Mouse (Mus musculus) c-Kit-negative CD71-positive TER-119-positive erythroid progenitor cells, embryonic 14.5 days (primary cell): ENCODE data around the gene Otx2.

Experiments
- DNase-seq: peaks from one replicate; pipeline ENCODE4 v3.0.0-alpha.2; 2013; ENCODE audit warnings: low read depth, low spot score

Otx2 gene

DNA sequence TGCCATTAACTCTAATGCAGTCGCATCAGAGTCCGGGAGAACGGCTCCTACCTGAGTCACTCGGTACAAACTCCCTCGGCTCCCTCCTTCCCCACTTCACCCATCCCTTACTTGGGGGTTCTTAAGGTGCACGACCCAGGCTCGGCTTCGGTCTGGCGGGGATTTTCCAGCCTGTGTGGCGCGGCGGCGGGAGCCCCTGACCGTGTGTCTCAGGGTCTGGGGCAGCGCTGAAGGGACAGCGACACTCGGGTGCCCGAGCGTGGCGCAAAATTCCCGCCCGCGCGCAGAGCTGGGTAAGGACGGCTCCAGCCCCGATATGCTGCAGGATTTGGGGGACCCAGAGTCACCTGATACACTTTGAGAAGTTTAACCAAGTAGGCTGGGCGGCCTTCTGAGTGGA lies at the start of gene Otx2:
Gene Otx2 (minus strand): TSS at position 279 of the 400 bp plus-strand sequence.
- DNase-seq, result no peak

DNA sequence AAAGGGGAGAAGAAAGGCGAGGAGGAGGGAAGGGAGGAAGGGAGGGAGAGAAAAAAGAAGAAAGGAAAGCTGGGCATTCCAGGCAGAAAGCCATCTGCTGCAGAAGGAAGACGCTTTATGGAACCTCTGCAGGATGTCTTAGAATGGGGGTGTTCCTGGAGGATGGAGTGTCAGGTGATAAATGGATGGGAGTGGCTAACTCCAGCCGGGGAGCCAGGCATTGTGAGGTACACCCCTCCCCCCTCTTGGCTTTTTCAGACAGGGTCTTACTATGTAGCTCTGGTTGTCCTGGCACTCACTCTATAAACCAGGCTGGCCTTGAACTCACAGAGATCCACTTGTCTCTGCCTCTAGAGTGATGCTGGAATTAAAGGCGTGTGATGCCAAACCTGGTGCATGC lies 49.1 kb upstream of the Otx2 start:
- no peak for DNase-seq

DNA sequence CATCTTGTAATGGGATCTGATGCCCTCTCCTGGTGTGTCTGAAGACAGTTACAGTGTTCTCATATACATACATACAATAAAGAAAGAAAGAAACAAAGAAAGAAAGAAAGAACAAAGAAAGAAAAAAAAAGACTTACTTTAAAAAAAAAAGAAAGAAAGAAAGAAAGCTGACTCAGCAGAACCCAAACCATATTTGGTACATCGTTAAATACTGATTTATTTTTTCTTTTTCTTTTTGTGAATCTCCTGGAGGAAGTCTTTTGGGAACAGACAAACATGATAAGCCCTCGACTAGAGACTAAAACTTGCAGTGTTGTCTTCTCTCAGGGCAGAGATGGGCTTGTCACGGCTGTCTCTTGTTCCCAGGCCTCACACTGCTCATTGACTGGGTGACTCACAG lies 45.7 kb upstream of the Otx2 start:
- DNase-seq, result no peak

DNA sequence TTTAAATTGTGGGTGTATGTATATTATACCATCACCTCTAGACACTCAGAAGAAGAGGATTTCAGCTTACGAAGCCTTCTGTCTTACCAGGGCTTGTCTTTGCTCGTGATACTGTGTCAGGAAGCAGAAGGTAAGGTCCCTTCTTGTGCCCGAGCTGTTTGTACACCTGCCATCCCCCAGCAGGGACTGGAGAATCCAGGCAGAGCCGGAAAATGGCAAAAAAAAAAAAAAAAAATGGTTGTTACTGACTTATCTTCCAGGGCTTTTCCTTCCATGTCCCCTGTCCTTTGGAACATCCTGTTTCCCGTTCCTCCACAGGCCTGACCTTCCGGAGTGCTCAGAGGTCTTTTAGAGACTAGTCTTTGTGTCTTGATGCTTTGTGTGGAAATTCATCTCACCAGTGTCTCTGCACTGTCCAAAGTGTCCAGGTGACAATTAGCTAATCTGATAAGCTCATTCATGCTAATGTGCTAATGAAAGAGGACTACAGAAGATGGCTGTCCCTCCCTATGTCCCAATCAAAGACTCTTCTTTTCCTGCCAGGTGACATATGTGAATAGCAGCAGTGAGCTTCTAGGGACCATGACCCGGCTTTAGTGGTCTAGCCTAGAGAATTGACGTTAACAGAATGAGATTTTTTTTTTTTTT lies 44.1 kb upstream of the Otx2 start:
- DNase-seq, result no peak

DNA sequence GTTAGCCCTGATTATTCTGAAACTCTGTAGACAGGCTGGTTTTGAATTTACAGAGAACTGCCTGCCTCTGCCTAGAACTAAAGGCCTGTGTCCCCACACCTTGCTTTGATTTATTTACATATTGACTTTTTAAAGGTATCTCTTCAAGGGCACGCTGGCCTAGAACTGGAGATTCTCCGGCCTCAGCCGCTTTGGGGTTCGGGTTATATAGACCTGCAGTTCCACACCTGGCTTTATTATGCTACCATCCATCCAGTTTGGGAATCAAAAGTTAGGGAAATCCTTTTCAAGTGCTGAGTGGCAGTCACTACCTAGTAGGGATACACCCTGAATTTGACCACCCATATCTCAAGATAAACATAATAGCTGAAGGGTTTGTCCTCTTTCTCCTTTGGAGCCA lies 42.8 kb upstream of the Otx2 start:
- no peak for DNase-seq

DNA sequence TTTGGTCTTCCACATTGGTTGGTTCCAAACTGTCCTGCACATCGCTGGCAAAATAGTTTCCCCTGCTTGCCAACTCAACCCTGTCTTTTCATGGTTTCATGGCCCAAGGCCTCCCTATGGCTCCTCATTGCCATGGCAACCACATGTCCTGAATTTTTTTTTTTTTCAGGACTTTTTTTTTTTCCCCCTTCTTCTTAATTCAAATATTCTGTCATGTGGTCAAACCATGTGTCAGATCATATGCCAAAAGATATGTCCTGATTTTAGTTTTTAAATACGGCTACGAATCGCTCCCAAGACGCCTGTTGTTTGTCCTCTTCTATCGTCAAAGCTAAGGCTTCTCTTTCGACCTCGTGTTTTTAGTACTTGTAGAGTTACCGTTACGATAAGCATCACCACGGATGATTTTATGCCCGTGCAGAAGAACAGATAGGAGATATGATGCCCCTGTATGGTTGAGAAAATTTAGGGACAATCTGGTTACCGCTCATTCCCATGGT lies 37.3 kb upstream of the Otx2 start:
- no peak for DNase-seq

DNA sequence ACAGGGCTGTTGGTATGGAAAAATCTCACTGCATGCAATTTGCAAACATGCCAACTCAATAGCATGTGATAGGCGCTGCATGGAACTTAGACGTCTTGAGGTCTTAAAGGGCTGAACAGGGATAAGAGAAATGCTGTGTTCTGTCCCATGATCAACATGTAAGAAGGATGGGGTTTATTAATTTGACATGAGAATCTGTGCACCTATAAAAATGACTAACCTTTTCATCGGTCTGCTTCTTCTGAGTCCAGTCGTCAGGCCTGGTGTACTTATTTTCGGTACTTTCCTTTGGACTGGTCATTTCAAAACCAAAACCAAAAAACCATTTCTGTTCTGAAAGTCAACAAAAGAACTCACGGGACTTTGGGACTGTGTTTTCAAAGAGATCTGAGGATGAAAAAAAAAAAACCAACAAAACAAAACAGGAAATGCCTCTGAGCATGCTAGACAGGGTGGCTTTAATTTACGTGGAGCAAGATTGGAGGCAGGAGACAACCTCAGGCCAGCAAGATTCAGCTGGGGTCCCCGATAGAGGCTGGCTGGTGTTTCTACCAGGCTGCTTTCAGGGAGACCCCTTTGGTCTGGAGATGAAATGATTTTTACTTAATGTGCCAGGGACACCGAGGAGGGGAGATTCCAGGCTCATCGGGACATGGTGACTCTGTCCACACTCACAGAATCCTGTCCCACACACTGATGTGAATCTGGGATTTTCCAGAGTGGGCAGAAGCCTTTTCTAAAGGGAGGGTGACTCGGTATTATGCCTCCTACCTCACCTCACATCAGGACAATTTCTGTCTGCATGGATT lies 36.6 kb upstream of the Otx2 start:
- DNase-seq, result no peak

DNA sequence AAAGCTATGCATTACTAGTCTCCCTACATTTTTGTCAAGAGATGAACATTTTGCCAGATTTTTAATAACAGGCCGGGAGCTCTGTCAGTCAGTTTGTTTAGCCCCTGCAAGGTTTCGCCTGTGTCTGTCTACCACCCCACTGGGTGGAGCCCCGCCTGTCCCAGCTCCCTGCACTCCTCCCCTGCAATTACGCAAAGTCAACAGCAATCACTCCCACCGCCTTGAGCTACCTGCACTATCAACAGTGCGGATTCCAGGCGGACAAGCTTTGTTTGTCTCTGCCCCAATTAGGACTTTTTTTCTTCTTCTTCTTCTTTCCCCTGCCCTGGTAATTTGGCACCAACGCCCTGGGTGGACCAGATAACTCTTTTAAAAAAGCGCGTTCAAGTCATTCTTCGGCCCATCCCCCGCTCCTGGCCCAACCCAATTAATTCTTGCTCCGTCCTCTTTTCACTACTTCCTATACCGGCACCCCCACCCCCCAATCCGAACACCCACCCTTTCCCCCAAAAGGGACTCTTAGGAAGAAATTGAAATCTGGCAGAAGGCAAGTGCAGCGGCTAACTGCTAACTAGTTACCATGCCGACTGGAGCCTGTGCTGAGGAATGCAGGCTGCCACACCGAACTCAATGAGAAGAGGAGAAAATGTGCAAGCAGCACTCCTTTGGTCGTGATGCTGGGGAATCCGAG lies 35.9 kb upstream of the Otx2 start:
- no peak for DNase-seq

DNA sequence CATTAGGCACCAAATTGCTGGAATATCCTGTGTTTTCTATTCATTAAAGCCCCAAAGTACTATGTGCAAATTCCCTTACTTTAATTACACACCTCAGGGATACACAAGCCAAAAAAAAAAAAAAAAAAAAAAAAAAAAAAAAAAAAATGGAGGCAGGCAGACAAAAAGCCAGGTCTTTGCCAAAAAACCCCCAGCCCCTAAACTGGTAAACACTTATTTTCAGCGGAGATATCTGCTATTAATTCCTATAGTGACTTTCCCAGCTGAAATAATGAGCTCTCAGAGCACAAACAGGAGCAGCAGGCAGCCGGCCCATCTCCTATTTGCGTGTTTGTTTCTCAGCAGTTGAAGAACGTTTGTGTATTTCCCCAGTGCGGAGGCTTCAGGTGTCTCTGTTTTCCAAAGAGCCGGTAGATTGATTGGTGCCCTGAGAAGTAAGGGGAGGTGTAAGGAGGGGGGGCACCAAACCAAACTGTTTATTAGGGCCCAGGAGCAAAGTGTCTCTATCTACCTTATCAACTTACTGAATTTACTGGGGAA lies 34.3 kb upstream of the Otx2 start:
- DNase-seq, result no peak

DNA sequence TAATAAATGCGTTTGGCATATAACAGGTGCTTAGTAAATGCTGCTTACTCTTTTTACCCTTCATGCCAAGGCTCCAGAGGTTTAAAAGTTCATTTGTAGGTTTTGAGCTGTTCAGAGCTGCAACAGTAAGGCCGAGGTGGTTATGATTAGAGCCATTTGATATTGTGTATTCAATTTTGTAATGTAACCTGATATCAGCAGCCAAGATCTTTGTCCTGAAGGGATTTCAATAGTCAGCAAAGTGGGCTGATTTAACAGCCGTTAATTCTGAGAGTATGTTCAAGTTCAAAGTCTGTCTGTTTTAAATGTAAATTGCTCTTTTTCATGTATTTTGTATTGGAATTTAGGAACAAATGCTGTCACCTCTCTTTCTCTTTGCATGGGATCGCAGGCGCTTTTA lies 33.8 kb upstream of the Otx2 start:
- DNase-seq, result no peak

DNA sequence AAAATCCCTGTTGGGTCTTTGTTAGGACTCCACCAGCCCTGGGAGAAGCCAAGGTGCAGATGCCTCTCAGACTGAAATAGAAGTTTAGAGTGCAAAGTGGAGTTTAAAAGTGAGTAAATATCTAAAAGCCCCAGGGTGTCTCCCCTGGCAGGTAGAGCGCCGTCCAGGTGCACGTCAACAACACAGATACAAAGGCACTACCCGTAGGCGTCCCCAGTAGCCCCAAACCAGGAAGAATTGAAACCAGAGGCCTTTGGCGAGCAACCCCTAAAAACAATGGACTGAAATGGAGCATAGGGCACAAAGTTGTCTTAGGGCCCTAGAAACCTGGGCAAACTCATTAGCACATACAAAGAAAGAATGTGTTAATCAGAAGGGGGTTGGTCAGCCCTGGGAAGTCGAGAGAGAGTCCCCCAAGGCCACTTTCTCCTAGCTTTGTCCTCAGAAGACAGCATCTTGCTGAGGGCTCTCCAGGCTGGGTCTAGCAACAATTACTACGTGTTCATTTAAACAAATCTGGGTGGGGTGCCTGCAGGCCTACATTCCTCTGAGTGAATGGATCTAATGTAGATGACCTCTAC lies 27.3 kb upstream of the Otx2 start:
- DNase-seq, result no peak

DNA sequence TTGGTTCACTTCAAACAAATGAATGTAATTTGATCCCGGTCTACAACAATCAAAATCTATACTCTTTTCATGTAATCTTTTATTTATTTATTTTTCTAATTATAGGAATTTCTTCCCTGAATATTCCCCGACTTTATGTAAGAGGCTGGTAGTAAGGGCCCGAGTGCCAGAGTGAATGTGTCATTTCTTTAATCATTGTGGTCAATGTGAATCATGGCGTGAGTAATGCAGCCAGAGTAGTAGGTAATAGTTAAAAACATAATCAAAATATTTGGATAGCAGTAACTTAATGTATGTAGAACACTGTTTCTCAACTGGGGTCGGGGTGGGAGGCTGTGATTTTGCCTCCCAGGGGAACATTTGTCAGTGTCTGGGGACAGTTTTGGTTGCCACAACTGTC lies 6.0 kb upstream of the Otx2 start:
- DNase-seq, result no peak

DNA sequence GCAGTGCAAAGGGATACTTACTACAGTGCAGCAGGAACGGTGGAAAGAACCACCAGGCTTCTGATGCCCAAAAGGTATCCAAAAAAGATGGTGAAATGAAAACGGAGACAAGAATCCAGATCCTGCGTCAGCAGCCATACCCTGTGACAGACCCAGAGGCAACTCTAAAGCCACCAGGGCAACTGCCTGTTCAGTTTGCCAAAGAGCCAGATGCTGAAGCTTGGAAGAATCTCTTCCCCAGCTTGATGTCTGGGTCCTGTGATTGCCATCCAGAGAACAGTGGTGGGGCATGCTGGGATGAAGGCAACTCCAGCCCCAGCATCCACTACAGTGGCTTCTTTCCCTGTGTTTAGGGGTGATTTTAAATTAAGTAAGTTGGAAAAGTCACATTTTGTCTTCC lies 5.1 kb upstream of the Otx2 start:
- DNase-seq, result no peak

DNA sequence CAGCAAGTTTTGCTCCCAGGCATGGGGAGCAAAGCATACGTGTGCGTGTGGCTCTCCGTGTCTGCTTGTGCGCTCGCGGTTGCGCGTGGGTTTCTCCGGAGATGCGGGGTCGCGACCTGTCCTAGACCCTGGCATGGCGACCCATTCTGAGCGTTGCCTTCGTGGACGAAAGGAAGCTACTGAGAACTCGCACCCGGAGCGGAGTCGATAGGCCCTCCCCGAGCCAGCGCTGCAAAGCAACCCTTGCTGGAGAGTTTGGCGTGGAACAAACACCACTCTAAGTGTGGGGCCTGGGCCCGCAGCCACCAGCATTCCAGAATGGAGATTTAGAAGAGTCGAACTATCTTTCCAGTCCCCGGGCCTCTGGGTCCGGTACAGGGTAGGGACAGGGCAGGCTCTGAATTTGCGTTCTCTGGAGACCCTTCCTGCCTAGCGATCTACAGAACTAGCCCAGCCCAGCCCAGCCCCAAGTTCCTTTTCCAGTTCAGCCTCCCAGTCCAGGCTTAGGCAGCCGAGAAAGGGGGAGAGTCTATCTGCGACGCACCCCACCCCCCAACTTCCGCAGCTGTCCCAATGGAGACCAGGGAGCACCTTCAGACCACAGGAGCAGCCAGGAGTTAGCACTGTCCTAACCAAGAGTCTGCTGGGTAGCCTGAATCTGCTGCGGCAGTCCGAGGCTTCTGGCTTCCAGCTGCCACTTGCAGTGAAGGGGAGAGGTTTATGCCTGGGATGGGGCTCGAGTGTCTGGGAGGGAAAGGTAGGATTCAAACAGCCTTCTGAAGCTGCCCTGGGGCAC lies 615 bp upstream of the Otx2 start:
- no peak for DNase-seq

DNA sequence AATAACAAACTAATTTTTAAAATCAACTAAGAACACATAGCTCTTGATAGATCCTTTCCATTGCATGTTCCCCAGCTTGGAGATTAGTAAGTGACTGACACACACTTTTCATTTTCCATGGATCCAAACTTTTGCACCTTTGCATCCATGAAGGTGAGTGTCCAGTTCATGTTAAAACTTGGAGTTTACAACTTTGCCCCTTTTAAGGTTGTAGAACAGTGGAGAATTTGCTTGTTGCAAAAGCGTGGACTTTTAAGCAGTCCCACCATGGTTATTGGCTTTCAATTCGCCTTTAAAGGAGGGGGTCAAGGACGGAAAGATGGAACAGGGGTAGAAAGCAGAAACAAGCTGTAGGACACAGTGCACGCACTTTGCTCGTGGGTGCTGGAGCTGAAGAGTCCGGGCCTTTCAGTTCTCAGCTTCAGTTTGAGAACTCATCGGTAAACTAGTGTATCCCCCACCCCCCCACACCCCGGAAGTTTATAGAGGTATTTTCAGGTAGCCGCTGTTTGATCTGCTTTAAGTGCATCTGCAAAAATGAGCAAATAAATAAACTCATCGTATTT lies 925 bp downstream of the Otx2 start:
- DNase-seq, result no peak

DNA sequence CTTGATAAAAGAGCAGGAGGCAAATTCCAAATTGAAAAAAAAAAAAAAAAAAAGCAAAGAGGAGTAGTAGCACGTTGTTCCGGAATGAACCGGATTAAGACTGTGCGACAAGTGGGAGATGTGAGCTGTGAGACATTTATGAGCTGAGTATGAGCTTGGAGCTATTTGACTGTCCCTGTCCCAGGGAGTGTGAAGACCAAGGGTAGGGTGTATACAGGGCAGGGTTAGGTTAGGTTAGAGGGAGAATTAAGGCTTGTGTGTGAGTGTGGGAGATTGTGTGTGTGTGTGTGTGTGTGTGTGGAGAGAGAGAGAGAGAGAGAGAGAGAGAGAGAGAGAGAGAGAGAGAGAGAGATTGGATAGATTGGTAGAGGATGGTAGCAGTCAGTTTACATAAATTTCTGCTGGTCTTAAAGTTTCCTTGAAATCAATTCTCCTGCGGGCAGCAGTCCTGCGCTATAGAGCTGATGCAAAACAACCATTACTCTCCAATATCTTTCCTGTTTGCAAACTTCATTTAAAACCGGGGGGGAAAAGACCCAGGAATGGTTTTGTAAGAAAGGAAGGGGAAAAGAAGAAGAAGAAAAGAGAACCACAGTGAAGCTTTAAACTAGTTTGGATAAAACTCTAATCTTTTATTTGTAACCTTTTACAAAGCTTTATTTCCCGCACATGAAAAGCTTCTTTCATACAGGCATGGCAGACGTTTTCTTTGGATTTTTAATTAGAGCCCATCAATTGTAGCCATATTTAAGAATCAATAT lies 2.0 kb downstream of the Otx2 start:
- no peak for DNase-seq

DNA sequence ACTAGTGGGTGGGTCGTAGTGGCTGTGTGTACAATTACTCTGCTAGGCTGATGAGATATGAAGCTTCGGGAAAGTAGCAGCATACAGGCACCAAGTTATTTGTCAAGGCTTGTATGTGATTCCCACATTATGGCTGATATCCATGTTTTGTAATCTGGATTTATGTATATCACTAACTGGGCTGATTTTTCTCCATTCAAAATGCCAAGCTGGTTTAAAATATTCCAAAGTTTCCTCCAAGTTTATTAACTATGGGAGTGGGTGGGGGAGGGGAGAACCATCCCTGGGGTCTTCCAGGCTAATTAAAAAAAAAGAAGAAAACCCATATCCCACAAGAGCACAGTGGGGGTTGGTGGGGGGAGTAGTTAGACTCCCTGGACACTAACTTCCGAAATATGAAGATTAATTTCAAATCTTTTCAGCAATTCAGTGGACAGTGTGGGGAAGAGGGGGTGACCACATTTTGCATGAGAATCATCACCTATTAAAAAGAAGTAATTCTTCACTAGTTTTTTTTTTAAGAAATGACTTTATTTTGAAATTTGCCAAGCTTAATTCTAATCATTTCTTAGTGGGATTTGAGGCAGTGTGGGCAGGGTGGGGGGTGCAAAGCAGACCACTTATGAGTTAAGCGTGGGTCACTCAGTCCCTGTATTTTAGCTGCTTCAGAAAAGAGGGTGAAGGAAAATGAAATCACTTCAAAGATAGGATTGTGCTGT lies 2.7 kb downstream of the Otx2 start:
- no peak for DNase-seq

DNA sequence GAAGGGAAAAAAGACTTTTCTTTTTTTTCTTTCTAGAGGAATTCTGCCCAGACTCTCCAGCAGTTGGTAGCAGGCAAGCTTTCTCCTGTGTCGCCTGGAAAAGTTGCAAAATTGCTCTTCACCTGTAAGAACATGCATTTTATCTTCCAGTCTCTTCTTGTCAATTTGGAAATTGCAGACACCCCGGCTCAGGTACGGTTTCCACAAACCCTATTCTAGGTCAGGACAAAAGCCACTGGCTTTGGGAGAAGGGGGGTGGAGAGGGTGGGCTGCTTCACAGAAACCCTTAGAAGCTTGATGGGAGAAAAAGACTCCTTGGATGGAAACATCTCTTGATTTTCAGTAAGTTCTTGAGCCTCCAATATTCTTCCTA lies 3.4 kb downstream of the Otx2 start:
- no peak for DNase-seq

DNA sequence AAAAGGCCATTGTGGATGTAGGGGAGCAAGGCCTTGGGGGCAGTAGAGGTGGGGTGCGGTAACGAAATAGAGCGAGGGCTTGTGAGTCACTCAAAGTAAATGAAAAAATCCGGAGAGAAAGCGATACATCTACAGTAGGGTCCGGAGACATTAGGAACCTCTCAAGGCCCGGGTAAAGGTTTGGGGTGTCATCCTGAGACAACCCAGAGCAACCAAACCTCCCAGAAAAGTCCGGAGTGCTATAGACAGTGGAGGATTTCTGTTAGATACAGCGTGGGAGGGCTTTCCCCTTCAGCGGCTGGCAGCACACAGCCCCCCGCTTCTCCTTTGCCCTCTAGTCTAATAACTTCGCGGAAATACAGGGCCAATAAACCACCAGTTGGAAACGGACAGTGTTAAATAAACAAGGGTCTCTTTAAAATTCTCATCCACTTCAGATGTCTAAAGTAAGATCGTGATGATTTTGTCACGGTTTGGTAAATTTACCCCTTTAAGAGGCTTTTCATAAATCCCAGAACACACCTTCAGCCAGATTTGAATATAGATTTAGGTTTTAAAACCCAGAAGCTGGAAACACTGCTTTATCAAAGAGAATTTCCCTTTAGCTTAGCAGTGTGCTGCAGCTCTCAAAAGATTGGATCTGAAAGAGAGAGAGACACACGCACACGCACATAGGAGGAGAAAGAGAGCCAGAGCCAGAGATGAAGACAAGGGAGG lies 3.9 kb downstream of the Otx2 start:
- DNase-seq, result no peak
